Mouse (Mus musculus) liver, postnatal 0 days (tissue): Measurements from ENCODE around the gene Chd2.

Source experiments
- CTCF ChIP-seq: sonication (generic); IDR thresholded peaks from 2 replicates; pipeline ENCODE4 v1.5.1; 2016; ENCODE audit warnings: antibody characterized with exemption, low read depth
- EP300 ChIP-seq: IDR thresholded peaks from 2 replicates; pipeline ENCODE4 v1.6.1; 2016; ENCODE audit warnings: antibody characterized with exemption, low read depth, mild to moderate bottlenecking

GRCm38 (mm10) chr7:73428525-73428924, 113.1 kb downstream of the Chd2 start:
- TF ChIP-seq CTCF (no peak), EP300 (no peak)
